Mouse (Mus musculus) T-helper 17 cell (primary cell): Measurements from ENCODE around the gene Zfp382.
"Not testable (repeated sequence)": the region's sequence is repeated elsewhere in the genome, so short reads cannot be mapped to it uniquely, and the experiment has no call there.

Source experiments
- in situ Hi-C, 2 experiments: fragments of 300-600 bp; cut with MboI, MseI; formaldehyde crosslinking; loops; 1 replicate in 1 of 2; 2 replicates in 1 of 2; pipeline ENCODE4 v1.15.1; 2025; ENCODE audit warnings: high pct_unique_total_duplicates in 2 of 2

The Zfp382 gene

GRCm38 (mm10) chr7:30143555-30144209 lies 21.9 kb downstream of the Zfp382 start:
- in situ Hi-C loops, result loop anchor here in 1 of 2 experiments (5.0 kb wide), 1 partner anchor 716 kb away; no protein-coding TSS in a partner anchor

GRCm38 (mm10) chr7:30147011-30147410 lies 25.3 kb downstream of the Zfp382 start:
- in situ Hi-C loops, result no loop called here

- in situ Hi-C loops, result no loop called here
These were observed 32.3 kb downstream of the Zfp382 start for GRCm38 (mm10) chr7:30154040-30154439.

GRCm38 (mm10) chr7:30155507-30155906 lies 33.8 kb downstream of the Zfp382 start:
- in situ Hi-C loops, result no loop called here

DNA sequence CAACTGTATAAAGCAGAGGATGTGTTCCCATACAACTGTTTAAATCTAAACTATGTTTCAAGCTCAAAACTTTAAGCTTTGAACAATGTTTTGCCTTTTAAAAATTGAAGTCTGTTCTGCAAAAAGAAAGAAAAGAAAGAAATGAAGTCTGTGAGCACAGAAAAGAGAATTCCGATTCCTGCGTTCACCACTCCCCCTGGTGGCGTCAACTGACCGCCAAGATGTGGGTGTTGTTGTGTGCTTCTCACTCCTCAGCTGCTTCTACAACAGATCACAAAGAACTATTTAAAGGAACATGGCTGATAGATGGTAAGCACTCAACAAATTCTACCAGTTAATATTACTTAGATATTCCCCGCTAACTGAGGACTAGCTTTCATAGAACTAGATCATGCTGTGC lies 41.4 kb downstream of the Zfp382 start:
- in situ Hi-C loops, result no loop called here

DNA sequence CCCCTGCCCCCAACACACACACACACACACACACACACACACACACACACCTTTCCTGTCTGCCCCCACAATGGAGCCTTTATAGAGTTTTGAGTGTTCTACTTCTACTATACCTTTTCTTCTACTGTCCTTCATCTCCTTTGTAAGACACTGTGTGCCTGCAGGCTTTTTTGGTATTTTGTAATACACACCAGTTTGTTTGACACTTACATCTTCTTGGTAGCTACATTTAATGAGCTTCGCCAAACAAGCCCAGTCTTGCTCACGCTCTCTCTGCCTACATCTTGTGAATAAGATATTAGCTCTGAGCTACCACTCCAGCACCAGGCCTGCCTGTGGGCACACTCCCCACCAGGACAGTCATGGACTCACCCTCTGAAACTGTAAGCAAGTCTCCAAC lies 43.0 kb downstream of the Zfp382 start:
- in situ Hi-C loops, result no loop called here

DNA sequence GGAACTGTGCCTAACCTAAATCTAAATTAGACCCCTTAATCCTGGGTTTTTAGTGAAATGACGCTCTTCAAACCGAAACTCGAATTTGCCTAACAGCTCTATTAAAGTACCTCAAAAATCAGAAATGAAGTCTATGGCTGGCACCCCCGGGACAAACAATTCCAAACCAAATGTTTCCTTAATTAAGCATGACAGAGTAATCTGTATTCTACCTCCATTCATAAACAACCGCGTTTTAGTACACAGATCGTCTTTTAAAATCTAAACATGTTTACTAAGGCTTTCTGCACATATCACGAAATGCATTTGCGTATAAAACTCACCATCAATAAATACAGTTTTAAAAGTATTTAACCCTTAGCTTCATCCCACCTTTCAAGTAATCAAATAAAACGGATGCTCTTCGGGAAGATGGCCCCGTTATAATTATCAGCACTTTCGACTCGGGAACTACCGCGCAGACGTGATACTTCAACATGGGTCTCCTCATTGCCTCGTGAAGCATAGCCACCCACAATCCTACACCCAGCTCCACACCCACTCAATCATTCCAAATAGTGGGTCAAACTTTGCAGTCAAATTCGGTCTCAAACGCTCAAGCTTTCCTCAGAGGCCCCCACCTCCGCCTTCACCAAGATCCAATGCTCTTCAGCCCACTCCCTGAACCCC lies 47.3 kb downstream of the Zfp382 start:
- in situ Hi-C loops, result no loop called here

DNA sequence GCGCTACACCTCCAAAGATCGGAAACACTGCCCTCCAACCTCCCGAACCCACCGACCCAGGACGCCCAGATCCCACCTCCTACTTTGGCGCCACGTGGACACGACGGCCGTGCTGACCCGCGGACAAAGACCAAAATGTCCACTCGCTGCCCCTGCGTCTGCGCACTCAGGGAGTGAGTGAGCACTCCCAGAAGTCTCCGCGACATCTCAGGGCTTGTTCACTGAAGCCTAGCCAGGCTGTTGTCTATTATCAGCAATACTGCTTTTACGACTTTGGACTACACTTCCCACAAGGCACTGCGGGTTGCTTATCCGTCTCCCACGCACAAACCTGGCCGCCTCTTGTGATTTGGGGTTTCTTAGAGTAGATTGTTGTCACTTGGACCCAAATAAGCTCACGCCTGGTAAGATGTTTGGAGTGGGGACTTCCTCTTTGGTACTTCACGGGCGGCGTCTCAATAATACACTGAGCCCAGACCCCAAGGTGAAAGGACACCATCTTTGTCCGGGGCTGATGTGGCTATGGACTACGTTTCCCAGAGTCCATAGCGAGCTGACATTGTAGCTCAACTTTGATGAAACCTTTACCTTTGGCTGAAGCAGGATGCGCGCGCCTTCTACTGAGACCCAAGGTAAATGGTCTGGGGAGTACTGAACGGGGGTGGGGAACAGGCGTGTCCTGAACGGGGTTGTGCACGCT lies 48.0 kb downstream of the Zfp382 start, which contains the start of gene Zfp146:
TSS of gene Zfp146 (minus strand) at position 168 of the 700 bp plus-strand sequence.
- in situ Hi-C loops, result loop anchor here (5.0 kb wide), 1 partner anchor 43 kb away; no protein-coding TSS in a partner anchor

- in situ Hi-C loops, result loop anchor here (5.0 kb wide), 1 partner anchor 42 kb away; no protein-coding TSS in a partner anchor
These were observed 48.7 kb downstream of the Zfp382 start for GRCm38 (mm10) chr7:30170283-30170951.

GRCm38 (mm10) chr7:30176474-30176873 lies 54.7 kb downstream of the Zfp382 start:
- in situ Hi-C loops, result no loop called here

GRCm38 (mm10) chr7:30178256-30178655 lies 56.5 kb downstream of the Zfp382 start:
- in situ Hi-C loops, result no loop called here

DNA sequence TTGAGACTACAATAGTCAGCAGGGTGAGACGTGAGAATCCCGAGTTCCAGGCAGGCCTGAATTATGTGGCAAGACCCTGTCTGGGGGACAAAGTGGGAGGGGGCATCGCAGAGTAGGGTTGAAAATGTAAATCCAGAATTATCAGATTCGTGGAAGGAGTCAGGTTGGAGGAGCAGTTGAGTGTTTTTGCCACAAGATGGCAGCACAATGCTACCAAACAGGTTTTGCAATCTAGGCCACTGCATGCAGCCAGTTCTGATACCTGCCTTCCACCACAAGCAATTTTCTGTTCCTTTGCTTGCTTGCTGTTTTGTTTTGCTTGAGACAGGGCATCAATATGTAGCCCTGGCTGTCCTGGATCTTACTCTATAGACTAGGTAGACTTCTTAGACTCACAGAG lies 59.6 kb downstream of the Zfp382 start:
- in situ Hi-C loops, result no loop called here

GRCm38 (mm10) chr7:30181929-30182328 lies 60.2 kb downstream of the Zfp382 start:
- in situ Hi-C loops, result not testable (repeated sequence)

- in situ Hi-C loops, result not testable (repeated sequence)
These were observed 61.4 kb downstream of the Zfp382 start for GRCm38 (mm10) chr7:30183189-30183588.

DNA sequence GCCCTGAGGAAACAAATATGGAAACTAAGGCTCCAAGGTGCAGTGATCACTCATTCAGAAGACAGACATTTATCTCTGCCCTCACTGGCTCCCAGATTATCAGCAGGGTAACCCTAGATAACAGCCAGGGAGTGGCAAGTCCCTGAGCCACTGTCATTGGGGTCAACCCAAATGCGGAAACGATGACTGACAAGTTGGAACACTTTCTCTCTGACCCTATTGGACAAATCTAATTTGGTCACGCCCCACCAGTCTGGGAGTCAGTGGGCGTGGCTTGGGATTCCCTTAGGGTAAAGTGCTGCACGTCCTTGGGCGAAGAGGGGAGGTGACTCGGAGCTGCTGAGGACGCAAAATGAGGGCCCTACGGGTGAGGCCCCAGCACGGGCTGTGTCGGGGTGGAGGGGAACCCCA lies 62.1 kb downstream of the Zfp382 start, which contains the start of gene Cox7a1:
TSS of gene Cox7a1 (plus strand) at position 266 of the 411 bp plus-strand sequence.
- in situ Hi-C loops, result no loop called here
